Mouse (Mus musculus) gastrocnemius, postnatal 36 days (tissue): ENCODE measurements around the gene Inka1. TPM values are rescaled to one million over a fixed set of nuclear protein-coding genes. Genes with fewer than 3 reads are reported as not detected.
A peak's percentile ranks its signal among the peaks of the same experiment; 100 is the strongest.

Experiments
- DNase-seq, 2 experiments: peaks; one replicate each; pipeline ENCODE4 v3.0.0; 2022
- intact Hi-C: fragments of 180-260 bp; cut with DNase I; formaldehyde crosslinking; loops from one replicate; pipeline ENCODE4 v1.15.1; 2025
- total RNA-seq, 2 experiments: library from RNA; stranded (reverse); gene quantifications; 2 replicates each; pipeline ENCODE4 v1.2.3; 2021

Gene Inka1
- total RNA-seq, 2 experiments from 2014 or later: 1.6 to 2.8 TPM

GRCm38 (mm10) chr9:107961351-107961762, 24.3 kb downstream of the Inka1 start:
- intact Hi-C loops: no loop called here
- no peak for DNase-seq

DNA sequence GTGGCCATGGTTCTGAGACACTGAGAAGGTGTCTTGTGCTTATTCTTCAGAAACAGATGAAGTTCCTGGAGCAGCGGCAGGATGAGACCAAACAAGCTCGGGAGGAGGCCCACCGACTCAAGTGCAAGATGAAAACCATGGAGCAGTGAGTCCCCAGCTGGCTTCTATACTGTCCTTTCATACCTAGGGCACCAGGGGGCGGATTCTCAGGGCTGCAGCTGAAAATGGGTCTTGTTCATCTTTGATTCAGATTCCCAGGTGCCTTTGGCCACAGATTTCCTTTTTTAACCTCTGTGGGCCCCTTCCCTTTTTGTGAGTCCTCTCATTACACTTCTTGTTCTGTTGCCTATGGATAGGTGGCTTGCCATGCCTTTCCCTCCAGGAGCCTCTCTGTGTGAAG, 24.8 kb downstream of the Inka1 start:
- intact Hi-C loops: no loop called here
- no peak for DNase-seq

GRCm38 (mm10) chr9:107959896-107960295, 25.8 kb downstream of the Inka1 start:
- intact Hi-C loops: no loop called here
- no peak for DNase-seq

DNA sequence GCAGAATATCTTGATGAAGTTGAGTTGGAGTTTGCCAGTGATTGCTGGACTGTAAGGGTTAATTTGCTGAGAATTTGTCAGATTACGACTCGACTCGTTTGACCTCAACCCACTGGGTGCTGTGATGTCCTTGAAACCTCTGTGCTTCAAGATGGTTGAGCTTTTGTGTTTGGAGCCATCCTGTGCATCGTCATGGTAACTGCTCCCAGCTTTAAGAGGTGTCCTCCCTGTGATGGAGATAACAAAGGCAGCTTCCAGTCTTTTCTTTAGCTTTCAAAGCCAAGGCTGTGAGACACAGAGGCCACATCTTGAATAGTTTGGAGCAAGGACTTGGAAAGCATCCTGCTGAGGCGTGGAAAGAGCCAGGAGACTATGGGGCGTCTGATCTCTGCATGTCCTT, 28.5 kb downstream of the Inka1 start:
- DNase-seq: no peak
- intact Hi-C loops: no loop called here

DNA sequence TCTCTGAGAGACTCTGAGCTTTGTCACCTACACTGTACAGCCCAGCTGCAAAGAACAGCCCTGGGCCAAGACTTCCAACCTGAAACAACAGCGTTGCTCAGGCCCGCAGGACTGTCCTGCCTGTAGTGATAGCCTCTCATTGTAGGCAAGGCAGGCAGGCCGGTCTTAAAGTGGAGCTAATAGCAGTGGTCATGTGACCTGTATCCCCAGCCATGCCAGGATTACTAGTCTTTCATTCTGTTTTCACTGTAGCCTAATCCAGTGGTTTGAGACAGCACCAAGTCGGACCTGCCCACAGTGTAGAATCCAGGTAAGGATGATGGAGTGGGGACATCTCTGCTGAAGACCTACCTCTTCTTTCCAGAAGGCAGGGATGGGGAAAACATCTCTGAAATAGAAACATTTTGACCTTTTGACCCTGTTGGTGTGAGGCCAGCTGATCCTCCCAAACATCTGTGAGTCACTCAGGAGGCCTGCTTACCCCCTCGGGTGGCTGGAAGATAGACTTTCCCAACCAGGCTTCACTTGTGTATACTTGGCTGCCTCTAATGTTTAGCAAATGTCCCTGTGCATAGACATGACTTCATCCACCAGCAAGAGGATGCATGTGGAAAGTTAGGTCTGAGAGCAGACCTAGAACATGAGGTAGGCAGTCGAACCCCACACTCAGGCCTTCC, 29.9 kb downstream of the Inka1 start:
- intact Hi-C loops: no loop called here
- DNase-seq: no peak

GRCm38 (mm10) chr9:107950460-107951355, 35.0 kb downstream of the Inka1 start:
- peak; percentile 84 to 92 for DNase-seq
- intact Hi-C loops: no loop called here

DNA sequence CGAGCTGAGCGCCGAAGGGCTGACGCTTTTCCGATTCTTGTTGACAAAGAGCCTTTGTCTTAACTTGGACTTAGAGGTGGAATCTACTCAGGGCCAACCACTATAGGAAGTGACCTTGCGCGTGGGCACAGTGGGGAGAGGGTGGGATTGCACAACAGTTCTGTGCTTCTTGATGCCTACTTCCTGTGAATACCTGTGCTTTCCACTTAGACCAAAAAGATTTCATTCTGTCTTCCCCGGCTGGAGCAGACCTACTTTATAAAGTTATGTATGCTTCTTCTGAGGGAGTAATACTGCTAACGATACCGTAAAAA, 35.8 kb downstream of the Inka1 start, which contains the start of gene Traip:
Gene Traip, plus strand, starts transcription at position 215 of the 314 bp plus-strand sequence.
- no peak for DNase-seq
- intact Hi-C loops: no loop called here

GRCm38 (mm10) chr9:107949184-107949921, 36.3 kb downstream of the Inka1 start:
- intact Hi-C loops: no loop called here
- DNase-seq: no peak

DNA sequence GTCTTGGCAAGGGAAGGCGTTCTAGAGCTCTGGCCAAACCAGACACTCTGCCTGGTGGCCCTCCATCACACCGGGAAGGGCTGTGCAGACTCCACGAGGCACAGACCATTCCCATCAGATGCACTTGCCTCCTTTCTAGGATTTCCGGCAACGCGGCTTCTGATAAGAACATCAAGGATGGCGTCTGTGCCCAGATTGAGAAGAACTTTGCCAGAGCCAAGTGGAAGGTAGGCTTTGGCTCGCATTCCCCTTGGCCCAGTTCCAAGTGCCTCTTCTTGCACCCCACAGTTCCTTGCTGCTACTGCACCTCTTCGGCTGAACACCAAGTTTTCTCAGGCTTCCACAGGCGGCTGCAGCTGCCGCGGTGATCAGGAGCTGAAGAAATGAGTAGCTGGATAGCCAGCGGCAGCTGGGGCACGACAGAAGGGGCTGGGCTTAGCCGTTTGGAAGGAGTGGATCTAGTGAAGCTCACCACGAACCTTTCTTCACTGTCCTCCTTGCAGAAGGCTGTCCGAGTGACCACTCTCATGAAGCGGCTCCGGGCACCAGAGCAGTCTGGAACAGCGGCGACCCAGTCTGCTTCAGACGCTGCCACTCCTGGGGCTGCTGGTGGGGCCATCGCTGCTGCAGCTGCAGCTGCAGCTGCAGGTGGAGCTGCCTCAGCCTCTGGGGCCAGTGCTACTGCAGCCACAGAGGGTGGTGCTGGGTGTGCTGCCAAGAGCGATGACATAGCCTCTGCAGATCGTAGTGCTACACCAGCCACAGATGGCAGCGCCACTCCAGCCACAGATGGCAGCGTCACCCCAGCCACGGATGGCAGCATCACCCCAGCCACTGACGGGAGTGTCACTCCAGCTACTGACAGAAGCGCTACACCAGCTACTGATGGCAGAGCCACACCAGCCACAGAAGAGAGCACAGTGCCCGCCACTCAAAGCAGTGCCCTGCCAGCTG, 38.2 kb downstream of the Inka1 start:
- DNase-seq: no peak
- intact Hi-C loops: no loop called here

- DNase-seq: no peak
- intact Hi-C loops: no loop called here
Observed at GRCm38 (mm10) chr9:107936831-107937230, 48.8 kb downstream of the Inka1 start.

GRCm38 (mm10) chr9:107936215-107936822, 49.4 kb downstream of the Inka1 start:
- no peak for DNase-seq
- intact Hi-C loops: no loop called here

DNA sequence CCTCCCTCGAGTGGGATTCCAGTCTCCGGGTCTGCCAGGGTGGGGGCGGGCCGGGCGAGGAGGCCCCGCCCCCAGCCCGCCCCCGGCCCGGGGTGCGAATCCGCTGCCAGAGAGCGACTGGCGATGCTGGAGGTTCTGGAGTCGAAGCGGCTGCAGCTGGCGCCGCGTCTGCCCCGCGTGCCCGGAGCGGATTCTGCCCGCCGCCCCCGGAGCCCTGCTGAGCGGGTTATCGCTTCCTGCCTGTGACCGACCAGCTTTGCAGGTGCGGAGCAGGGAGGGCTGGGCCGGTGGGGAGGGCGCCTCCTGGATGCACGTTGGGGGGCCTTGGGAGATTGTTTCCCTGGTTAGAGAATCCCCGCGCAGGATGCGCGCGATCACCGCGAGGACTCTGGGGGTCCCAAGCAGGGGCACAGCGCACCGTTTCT, 49.9 kb downstream of the Inka1 start:
- intact Hi-C loops: no loop called here
- DNase-seq: no peak

DNA sequence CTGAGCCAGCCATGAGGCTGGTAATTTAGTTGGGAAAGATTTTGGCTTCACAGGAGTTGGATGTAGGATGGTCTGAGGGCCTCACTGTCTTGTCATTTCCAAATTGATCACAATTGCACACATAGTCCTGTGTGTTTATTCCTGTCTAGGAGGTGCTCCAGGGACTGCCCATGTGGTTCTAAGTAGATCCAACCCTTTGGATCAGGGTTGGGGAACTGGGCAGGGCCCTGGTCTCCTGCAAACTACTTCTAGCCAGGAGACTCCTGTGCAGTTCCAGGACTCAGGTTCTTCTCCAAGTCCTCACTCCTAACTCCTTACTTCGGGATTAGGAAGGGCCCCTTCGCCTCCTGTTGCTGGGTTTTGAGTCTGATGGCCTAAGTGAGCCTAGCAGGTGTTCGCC, 50.3 kb downstream of the Inka1 start, which contains the start of gene Camkv:
Gene Camkv, plus strand, starts transcription at position 301 of the 400 bp plus-strand sequence.
- intact Hi-C loops: no loop called here
- DNase-seq: no peak

Other genes with a start within 250 kb of the Inka1 start
- 10 to 100 TPM; 32.7 to 36.3 TPM for gene Rbm5, start 214.9 kb downstream of the Inka1 start, total RNA-seq
- gene Rbm6, start 112.6 kb downstream of the Inka1 start, total RNA-seq: 10 to 100 TPM; 16.4 to 19.1 TPM
- gene Mon1a, start 97.7 kb downstream of the Inka1 start, total RNA-seq: 10 to 100 TPM in 1 of 2 experiments, 1 to 10 TPM in 1; 8.7 to 10.4 TPM
- under 1 TPM; 0.59 to 0.61 TPM for gene Mst1r, start 79.0 kb downstream of the Inka1 start, total RNA-seq
- not detected for gene Actl11, start 57.4 kb downstream of the Inka1 start, total RNA-seq
- gene Camkv, start 50.2 kb downstream of the Inka1 start, total RNA-seq: under 1 TPM in 1 of 2 experiments, not detected in 1; 0.28 TPM
- under 1 TPM; 0.35 to 0.56 TPM for gene Traip, start 35.7 kb downstream of the Inka1 start, total RNA-seq
- 1 to 10 TPM; 2.7 to 3.3 TPM for gene Uba7, start 10.4 kb downstream of the Inka1 start, total RNA-seq
- gene Gm20661, start 2.8 kb downstream of the Inka1 start, total RNA-seq: not detected
- gene Cdhr4, start 6.6 kb upstream of the Inka1 start, total RNA-seq: under 1 TPM in 1 of 2 experiments, not detected in 1; 0.17 TPM
- gene Gm20662, start 10.5 kb upstream of the Inka1 start, total RNA-seq: not detected
- gene Ip6k1, start 16.6 kb upstream of the Inka1 start, total RNA-seq: 10 to 100 TPM; 19.1 to 20.3 TPM
- 1 to 10 TPM; 3.3 to 3.8 TPM for gene Gmppb, start 63.4 kb upstream of the Inka1 start, total RNA-seq
- 1 to 10 TPM; 1.5 to 2.6 TPM for gene Amigo3, start 67.3 kb upstream of the Inka1 start, total RNA-seq
- not detected for gene Mst1, start 94.6 kb upstream of the Inka1 start, total RNA-seq
- 100 to 1,000 TPM; 141 to 153 TPM for gene Rnf123, start 97.5 kb upstream of the Inka1 start, total RNA-seq
- gene Apeh, start 108.7 kb upstream of the Inka1 start, total RNA-seq: 10 to 100 TPM; 26.0 to 31.0 TPM
- gene Bsn, start 204.5 kb upstream of the Inka1 start, total RNA-seq: under 1 TPM; 0.05 TPM